Mouse (Mus musculus) liver, adult (tissue): ENCODE data around the gene Emc6.

ENCODE experiments used
- GATA4 ChIP-seq: IDR thresholded peaks from 2 replicates; pipeline ENCODE4 v1.6.1; 2014; ENCODE audit warnings: mild to moderate bottlenecking, low read length; ENCODE audit not compliant: insufficient replicate concordance

Gene Emc6

GRCm38 (mm10) chr11:73176608-73177508 is at the start of gene Emc6, which contains the start of gene Tax1bp3:
Gene Emc6 (minus strand): TSS chr11:73177037.
Gene Tax1bp3 (plus strand): TSS chr11:73177083.
- 0 out of 2 replicates have a peak, but pooled peaks have one; percentile 4 for TF ChIP-seq GATA4

- TF ChIP-seq GATA4 = no peak
These were observed 49.0 kb upstream of the Emc6 start for GRCm38 (mm10) chr11:73225856-73226255.

- TF ChIP-seq GATA4 = no peak
These were observed 47.1 kb upstream of the Emc6 start for GRCm38 (mm10) chr11:73223966-73224365.

GRCm38 (mm10) chr11:73222846-73223245 is 46.0 kb upstream of the Emc6 start:
- no peak for TF ChIP-seq GATA4

- TF ChIP-seq GATA4 = no peak
These were observed 43.8 kb upstream of the Emc6 start for GRCm38 (mm10) chr11:73220651-73221050.

- no peak for TF ChIP-seq GATA4
These were observed 42.8 kb upstream of the Emc6 start for GRCm38 (mm10) chr11:73219671-73220070.

- no peak for TF ChIP-seq GATA4
These were observed 37.1 kb upstream of the Emc6 start for GRCm38 (mm10) chr11:73213956-73214355.

GRCm38 (mm10) chr11:73207621-73208020 is 30.8 kb upstream of the Emc6 start:
- no peak for TF ChIP-seq GATA4

- TF ChIP-seq GATA4 = no peak
These were observed 28.4 kb upstream of the Emc6 start for GRCm38 (mm10) chr11:73205194-73205593.

GRCm38 (mm10) chr11:73203895-73204294 is 27.1 kb upstream of the Emc6 start:
- no peak for TF ChIP-seq GATA4

- no peak for TF ChIP-seq GATA4
These were observed 24.8 kb upstream of the Emc6 start for GRCm38 (mm10) chr11:73201597-73201996.

GRCm38 (mm10) chr11:73201021-73201420 is 24.2 kb upstream of the Emc6 start:
- no peak for TF ChIP-seq GATA4

- peak; percentile 49; the same call in 1 of the 2 replicates for TF ChIP-seq GATA4
These were observed 23.0 kb upstream of the Emc6 start for GRCm38 (mm10) chr11:73199879-73200278.

- TF ChIP-seq GATA4 = peak; percentile 4; the same call in 1 of the 2 replicates
These were observed 22.4 kb upstream of the Emc6 start, which contains the start of gene Shpk for GRCm38 (mm10) chr11:73199230-73199712. Gene Shpk (plus strand): TSS chr11:73199460.

- no peak for TF ChIP-seq GATA4
These were observed 21.9 kb upstream of the Emc6 start, which contains the start of gene Ctns for GRCm38 (mm10) chr11:73198603-73199229. Gene Ctns (minus strand): TSS chr11:73199042.

GRCm38 (mm10) chr11:73198190-73198589 is 21.4 kb upstream of the Emc6 start:
- TF ChIP-seq GATA4 = no peak
